Mouse (Mus musculus) gastrocnemius, postnatal 10 days (tissue): ENCODE data around the gene Mtx1. TPM values are rescaled to one million over a fixed set of nuclear protein-coding genes. Genes with fewer than 3 reads are reported as not detected.

Source experiments
- microRNA-seq, 2 experiments: library from miRNA; unstranded; fragments of <30 nt; microRNA quantifications; one replicate each; pipeline ENCODE4 v1.2.0; 2021
- total RNA-seq, 2 experiments: library from RNA; stranded (reverse); gene quantifications; 2 replicates each; pipeline ENCODE4 v1.2.3; 2021

The Mtx1 gene
- total RNA-seq, 2 experiments from 2014 or later, result 55.2 to 57.3 TPM

Small RNA genes lying within 50 kb of the gene (microRNA-seq; reads per million reads assigned to microRNA genes)
- 30.9 to 41.3 reads per million in 2 experiments for gene Mir92b

Other genes starting within 250 kb of the Mtx1 start
- gene Rusc1, start 133.8 kb downstream of the Mtx1 start, total RNA-seq, result 1 to 10 TPM; 9.7 to 9.9 TPM
- not detected for gene Gm43738, start 126.0 kb downstream of the Mtx1 start, total RNA-seq
- 10 to 100 TPM; 33.7 to 35.5 TPM for gene Fdps, start 125.1 kb downstream of the Mtx1 start, total RNA-seq
- gene Pklr, start 90.9 kb downstream of the Mtx1 start, total RNA-seq, result under 1 TPM in 1 of 2 experiments, not detected in 1; 0.41 TPM
- 1 to 10 TPM in 1 of 2 experiments, under 1 TPM in 1; 0.12 to 1.1 TPM for gene Hcn3, start 66.9 kb downstream of the Mtx1 start, total RNA-seq
- gene Clk2, start 62.3 kb downstream of the Mtx1 start, total RNA-seq, result 10 to 100 TPM; 21.5 to 32.6 TPM
- 10 to 100 TPM; 36.7 to 40.0 TPM for gene Scamp3, start 49.6 kb downstream of the Mtx1 start, total RNA-seq
- 10 to 100 TPM; 11.1 to 12.9 TPM for gene Fam189b, start 43.9 kb downstream of the Mtx1 start, total RNA-seq
- 10 to 100 TPM; 20.6 to 24.5 TPM for gene Gba, start 24.2 kb downstream of the Mtx1 start, total RNA-seq
- gene Thbs3, start 11.9 kb downstream of the Mtx1 start, total RNA-seq, result 10 to 100 TPM; 46.2 to 61.5 TPM
- under 1 TPM; 0.16 to 0.63 TPM for gene Muc1, start 2.0 kb upstream of the Mtx1 start, total RNA-seq
- gene Krtcap2, start 18.9 kb upstream of the Mtx1 start, total RNA-seq, result 10 to 100 TPM; 78.1 to 93.1 TPM
- gene Trim46, start 19.2 kb upstream of the Mtx1 start, total RNA-seq, result under 1 TPM; 0.70 to 0.86 TPM
- gene Dpm3, start 32.3 kb upstream of the Mtx1 start, total RNA-seq, result 10 to 100 TPM; 47.4 to 54.9 TPM
- 10 to 100 TPM; 19.0 to 28.7 TPM for gene Slc50a1, start 43.5 kb upstream of the Mtx1 start, total RNA-seq
- gene Efna1, start 54.1 kb upstream of the Mtx1 start, total RNA-seq, result 10 to 100 TPM; 21.1 to 26.3 TPM
- gene Efna3, start 95.9 kb upstream of the Mtx1 start, total RNA-seq, result not detected
- 1 to 10 TPM in 1 of 2 experiments, under 1 TPM in 1; 0.82 to 1.9 TPM for gene Efna4, start 110.9 kb upstream of the Mtx1 start, total RNA-seq
- 10 to 100 TPM; 32.6 to 48.1 TPM for gene Adam15, start 122.9 kb upstream of the Mtx1 start, total RNA-seq
- gene Dcst2, start 134.9 kb upstream of the Mtx1 start, total RNA-seq, result not detected
- gene Dcst1, start 138.2 kb upstream of the Mtx1 start, total RNA-seq, result under 1 TPM; 0.12 to 0.14 TPM
- gene Zbtb7b, start 167.7 kb upstream of the Mtx1 start, total RNA-seq, result 10 to 100 TPM; 19.1 to 21.8 TPM
- under 1 TPM; 0.59 to 0.73 TPM for gene Lenep, start 175.7 kb upstream of the Mtx1 start, total RNA-seq
- 10 to 100 TPM; 25.8 to 29.5 TPM for gene Flad1, start 184.8 kb upstream of the Mtx1 start, total RNA-seq
- 10 to 100 TPM; 19.7 to 22.3 TPM for gene Cks1b, start 191.3 kb upstream of the Mtx1 start, total RNA-seq
- gene Shc1, start 191.4 kb upstream of the Mtx1 start, total RNA-seq, result 10 to 100 TPM; 50.0 to 57.8 TPM
- gene Pygo2, start 203.1 kb upstream of the Mtx1 start, total RNA-seq, result 10 to 100 TPM; 15.9 to 22.2 TPM
- gene Pbxip1, start 209.6 kb upstream of the Mtx1 start, total RNA-seq, result 100 to 1,000 TPM; 155 to 167 TPM
- gene Pmvk, start 227.5 kb upstream of the Mtx1 start, total RNA-seq, result 1 to 10 TPM; 9.8 to 9.9 TPM